In genomic region chr7:143364969-143365839, GRCm38 (mm10) we compare ENCODE assay signal across 11 mouse cellular contexts.
DNase-seq lines count a peak whose midpoint lies in the region; ATAC-seq and TF ChIP-seq lines count a peak whose summit lies in the region.
"Had no signal": no experiment of that assay in that cellular context is flagged by ENCODE, and none has a peak within 500 bp of the region (broad histone marks: within the 10 kb centered on the region; RNA-seq: fewer than 3 reads in every experiment).

No protein-coding gene starts in this region.

- peaks cover 21% of the 10 kb centered on the region for H3K4me1 ChIP-seq in hindbrain, embryonic 10.5 days (replicated peaks)
- H3K4me1 ChIP-seq in hindbrain, embryonic 14.5 days (replicated peaks; ENCODE audit: control insufficient read depth, insufficient read depth, low read length) = no peaks in the 10 kb centered on the region; the same call in 1 of the 2 replicates
- H3K4me1 ChIP-seq in kidney, adult 2 months (ENCODE audit: control insufficient read depth, insufficient read depth, low read length) = 0 out of 2 replicates have a peak, but pooled peaks cover 2% of the 10 kb centered on the region
- H3K4me1 ChIP-seq in liver, embryonic 16.5 days (ENCODE audit: control insufficient read depth, low read depth, low read length) = peaks cover 2% of the 10 kb centered on the region

- TF ChIP-seq POLR2A in kidney, adult 2 months (IDR thresholded peaks at IDR 0.05; ENCODE audit: low read depth, low read length) = no peak

- no peak overlapping the region for H3K4me2 ChIP-seq in hindbrain, embryonic 14.5 days (replicated peaks)
- H3K4me2 ChIP-seq in liver, embryonic 16.5 days (ENCODE audit: low read depth, low read length) = no peak overlapping the region
- H3K4me2 ChIP-seq: limb, embryonic 15.5 days had no signal

- H3K9ac ChIP-seq in hindbrain, embryonic 14.5 days = no peak overlapping the region
- no peak overlapping the region for H3K9ac ChIP-seq in liver, embryonic 16.5 days (ENCODE audit: low read depth, low read length)
- H3K9ac ChIP-seq: limb, embryonic 15.5 days had no signal

- TF ChIP-seq CTCF in kidney, adult 2 months (conservative IDR thresholded peaks at IDR 0.05; ENCODE audit: insufficient read depth, insufficient read length, low read depth, low read length) = no peak

- no peak for DNase-seq in hindbrain, embryonic 10.5 days (ENCODE audit: low spot score)
- no peak for DNase-seq in hindbrain, embryonic 14.5 days (ENCODE audit: low spot score)
- DNase-seq in kidney, adult 2 months = peak; percentile 61
- peak; percentile 56 for DNase-seq in kidney, postnatal 14 days
- no peak for DNase-seq in gastrocnemius, postnatal 25 days
- DNase-seq in thymus, postnatal 14 days = no peak
- DNase-seq: gastrocnemius, postnatal 14 days; midbrain, embryonic 14.5 days; right cerebral cortex, postnatal 4 days had no signal

- H3K36me3 ChIP-seq in hindbrain, embryonic 10.5 days = no peaks in the 10 kb centered on the region
- no peaks in the 10 kb centered on the region for H3K36me3 ChIP-seq in hindbrain, embryonic 14.5 days (replicated peaks; ENCODE audit: control insufficient read depth, insufficient read depth)
- no peaks in the 10 kb centered on the region for H3K36me3 ChIP-seq in kidney, adult 2 months (ENCODE audit: control insufficient read depth, insufficient read depth, low read length)
- no peaks in the 10 kb centered on the region for H3K36me3 ChIP-seq in liver, embryonic 16.5 days (ENCODE audit: control insufficient read depth, insufficient read depth)
- H3K36me3 ChIP-seq: limb, embryonic 15.5 days had no signal

- H3K4me3 ChIP-seq in hindbrain, embryonic 10.5 days = no peak overlapping the region
- no peak overlapping the region for H3K4me3 ChIP-seq in hindbrain, embryonic 14.5 days (replicated peaks; ENCODE audit: low read length)
- H3K4me3 ChIP-seq in kidney, adult 2 months (ENCODE audit: insufficient read depth, low read depth, low read length) = no peak overlapping the region
- no peak overlapping the region for H3K4me3 ChIP-seq in liver, embryonic 16.5 days (ENCODE audit: low read depth, low read length)
- H3K4me3 ChIP-seq: limb, embryonic 15.5 days had no signal

- peaks cover 29% of the 10 kb centered on the region for H3K27me3 ChIP-seq in hindbrain, embryonic 10.5 days (ENCODE audit: insufficient read depth, poor library complexity, severe bottlenecking)
- H3K27me3 ChIP-seq in hindbrain, embryonic 14.5 days (ENCODE audit: control insufficient read depth, insufficient read depth, low read length) = no peaks in the 10 kb centered on the region
- H3K27me3 ChIP-seq in kidney, adult 2 months (replicated peaks; ENCODE audit: control insufficient read depth, insufficient read depth, low read length) = no peaks in the 10 kb centered on the region
- no peaks in the 10 kb centered on the region for H3K27me3 ChIP-seq in liver, embryonic 16.5 days (ENCODE audit: control insufficient read depth, insufficient read depth, low read depth, low read length)
- H3K27me3 ChIP-seq: limb, embryonic 15.5 days had no signal

- 81% methylated on average over 8 of the region's 8 CpGs for WGBS in hindbrain, embryonic 10.5 days
- 60% methylated on average over 8 of the region's 8 CpGs for WGBS in hindbrain, embryonic 14.5 days
- WGBS in kidney, adult 2 months = 39% methylated on average over 8 of the region's 8 CpGs
- WGBS in liver, embryonic 16.5 days (ENCODE audit: insufficient replicate concordance) = 53% methylated on average over 8 of the region's 8 CpGs

- peak overlapping the region; percentile 59; the same call in 1 of the 2 replicates for H3K27ac ChIP-seq in hindbrain, embryonic 10.5 days
- no peak overlapping the region for H3K27ac ChIP-seq in hindbrain, embryonic 14.5 days
- H3K27ac ChIP-seq in kidney, adult 2 months (ENCODE audit: insufficient read depth, low read depth, low read length) = no peak overlapping the region
- H3K27ac ChIP-seq in liver, embryonic 16.5 days (ENCODE audit: low read length) = no peak overlapping the region
- H3K27ac ChIP-seq: limb, embryonic 15.5 days had no signal

- no peaks in the 10 kb centered on the region for H3K9me3 ChIP-seq in hindbrain, embryonic 10.5 days
- no peaks in the 10 kb centered on the region for H3K9me3 ChIP-seq in hindbrain, embryonic 14.5 days (ENCODE audit: control insufficient read depth, low read length)
- H3K9me3 ChIP-seq in liver, embryonic 16.5 days (replicated peaks; ENCODE audit: control insufficient read depth, low read length) = no peaks in the 10 kb centered on the region
- H3K9me3 ChIP-seq: limb, embryonic 15.5 days had no signal

- no peak for ATAC-seq in hindbrain, embryonic 14.5 days (ENCODE audit: low FRiP score)
- peak; percentile 66 for ATAC-seq in liver, embryonic 16.5 days (ENCODE audit: low read depth)

Comparison
In these comparisons a context has a peak if more than half of its experiments do, and no peak if none do; other contexts are left out.
1. DNase-seq: peak in kidney, adult 2 months (single experiment) and kidney, postnatal 14 days (single experiment); none in hindbrain, embryonic 10.5 days (single experiment), hindbrain, embryonic 14.5 days (single experiment), gastrocnemius, postnatal 25 days (single experiment) and thymus, postnatal 14 days (single experiment).